Mouse (Mus musculus) kidney, adult 18-20 months (tissue): ENCODE results near the gene Vmn1r11.

Experiments used
- DNase-seq: peaks from one replicate; pipeline ENCODE4 v3.0.0; 2021

Gene Vmn1r11

GRCm38 (mm10) chr6:57133155-57133554 lies at the start of gene Vmn1r11:
Gene Vmn1r11, plus strand, starts transcription at chr6:57133455.
- no peak for DNase-seq

- DNase-seq: no peak
These were observed 26.9 kb upstream of the Vmn1r11 start for GRCm38 (mm10) chr6:57106358-57106757.

GRCm38 (mm10) chr6:57109154-57109553 lies 24.1 kb upstream of the Vmn1r11 start, which contains the start of gene Vmn1r10:
Gene Vmn1r10, plus strand, starts transcription at chr6:57109454.
- no peak for DNase-seq

GRCm38 (mm10) chr6:57156619-57157018 lies 23.4 kb downstream of the Vmn1r11 start, which contains the start of gene Vmn1r12:
Gene Vmn1r12, plus strand, starts transcription at chr6:57156919.
- no peak for DNase-seq
